Mouse (Mus musculus) E14TG2a.4 (cell line): ENCODE measurements at regions not wholly inside any gene's neighbourhood (a gene's known extent, or its start where the extent isn't known, plus 50 kb on each side); places are given as distances from the start of the nearest gene placed in this dataset.

Source experiments
- CTCF ChIP-seq: conservative IDR thresholded peaks from 2 replicates; pipeline ENCODE4 v1.5.1; 2014; ENCODE audit warnings: low read length
- NANOG ChIP-seq: IDR thresholded peaks from 2 replicates; pipeline ENCODE4 v1.6.1; 2014; ENCODE audit warnings: borderline replicate concordance, low read length, mixed read lengths
- POU5F1 ChIP-seq: IDR thresholded peaks from 2 replicates; pipeline ENCODE4 v1.6.1; 2014; ENCODE audit warnings: low read length, borderline replicate concordance

DNA sequence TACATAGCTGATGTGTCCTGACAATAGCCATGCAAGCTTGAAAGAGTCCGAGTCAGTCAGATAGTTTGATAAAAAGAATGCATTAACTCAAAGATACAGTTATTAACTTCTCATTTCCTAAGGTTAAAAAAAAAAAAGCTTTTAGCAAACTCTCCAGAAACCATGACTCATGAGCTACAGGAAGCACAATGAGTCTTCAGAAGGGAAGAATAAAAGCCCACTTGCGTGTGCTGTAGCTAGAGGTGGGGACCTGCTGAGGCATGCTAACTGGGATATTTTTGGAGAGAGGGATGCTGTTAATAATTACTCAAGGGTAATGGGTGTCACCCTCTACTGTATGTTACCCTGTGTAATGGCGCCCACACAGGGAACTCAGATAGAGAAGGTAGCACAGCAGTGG is 147.0 kb downstream of the Utp6 start:
- TF ChIP-seq CTCF (no peak), POU5F1 (no peak), NANOG (no peak)
